Mouse (Mus musculus) cerebellum, adult 18-20 months (tissue): ENCODE data around the gene Rpl23.
"Not testable (repeated sequence)": the region's sequence is repeated elsewhere in the genome, so short reads cannot be mapped to it uniquely, and the experiment has no call there.

ENCODE experiments used
- DNase-seq, 2 experiments: peaks; one replicate each; pipeline ENCODE4 v3.0.0; 2021

The Rpl23 gene

GRCm38 (mm10) chr11:97761638-97762037 lies 20.6 kb downstream of the Rpl23 start:
- no peak for DNase-seq

GRCm38 (mm10) chr11:97758942-97759341 lies 23.3 kb downstream of the Rpl23 start:
- DNase-seq: no peak

GRCm38 (mm10) chr11:97758125-97758524 lies 24.1 kb downstream of the Rpl23 start:
- DNase-seq: no peak

GRCm38 (mm10) chr11:97753277-97753676 lies 29.0 kb downstream of the Rpl23 start:
- DNase-seq: no peak

- DNase-seq: no peak
Measured at GRCm38 (mm10) chr11:97748496-97748895, 33.7 kb downstream of the Rpl23 start.

GRCm38 (mm10) chr11:97747773-97748172 lies 34.5 kb downstream of the Rpl23 start:
- no peak for DNase-seq

- no peak for DNase-seq
Measured at GRCm38 (mm10) chr11:97745331-97745721, 36.9 kb downstream of the Rpl23 start.

GRCm38 (mm10) chr11:97744718-97745330 lies 37.4 kb downstream of the Rpl23 start:
- DNase-seq: peak; percentile 99

- DNase-seq: peak in 1 of 2 experiments; percentile 66
Measured at GRCm38 (mm10) chr11:97744063-97744717, 38.0 kb downstream of the Rpl23 start, which contains the start of gene Pip4k2b. Gene Pip4k2b (minus strand): TSS chr11:97744704.

- no peak for DNase-seq
Measured at GRCm38 (mm10) chr11:97743423-97743822, 38.8 kb downstream of the Rpl23 start.

- DNase-seq: no peak
Measured at GRCm38 (mm10) chr11:97742591-97742990, 39.6 kb downstream of the Rpl23 start.

- no peak for DNase-seq
Measured at GRCm38 (mm10) chr11:97742157-97742556, 40.1 kb downstream of the Rpl23 start.

- DNase-seq: no peak
Measured at GRCm38 (mm10) chr11:97740190-97740589, 42.0 kb downstream of the Rpl23 start.

- DNase-seq: no peak
Measured at GRCm38 (mm10) chr11:97739155-97739554, 43.1 kb downstream of the Rpl23 start.

GRCm38 (mm10) chr11:97738703-97739102 lies 43.5 kb downstream of the Rpl23 start:
- no peak for DNase-seq

- DNase-seq: no peak
Measured at GRCm38 (mm10) chr11:97737600-97737999, 44.6 kb downstream of the Rpl23 start.

- DNase-seq: no peak
Measured at GRCm38 (mm10) chr11:97736645-97737044, 45.6 kb downstream of the Rpl23 start.

GRCm38 (mm10) chr11:97734810-97735209 lies 47.4 kb downstream of the Rpl23 start:
- DNase-seq: not testable (repeated sequence)

- no peak for DNase-seq
Measured at GRCm38 (mm10) chr11:97733689-97734088, 48.5 kb downstream of the Rpl23 start.

- DNase-seq: no peak
Measured at GRCm38 (mm10) chr11:97728730-97729129, 53.5 kb downstream of the Rpl23 start.

GRCm38 (mm10) chr11:97728311-97728710 lies 53.9 kb downstream of the Rpl23 start:
- no peak for DNase-seq
